Mouse (Mus musculus) cerebellum, adult 2 months (tissue): ENCODE data around the gene Add3.

Experiments used
- CTCF ChIP-seq: fragments of 200-500 bp; IDR thresholded peaks from 2 replicates; pipeline ENCODE4 v1.5.1; 2011; ENCODE audit warnings: low read depth, mild to moderate bottlenecking, control low read depth, low read length, moderate library complexity, borderline replicate concordance; ENCODE audit not compliant: insufficient read depth
- POLR2A ChIP-seq: fragments of 200-500 bp; IDR thresholded peaks from 2 replicates; pipeline ENCODE4 v1.6.1; 2011; ENCODE audit warnings: low read length, control low read depth, borderline replicate concordance; ENCODE audit not compliant: insufficient read depth

GRCm38 (mm10) chr19:53260261-53260660 is 120.0 kb downstream of the Add3 start:
- TF ChIP-seq POLR2A = no peak
- TF ChIP-seq CTCF = no peak
